Mouse (Mus musculus): ENCODE data around the gene Dll1.
A peak's percentile ranks its signal among the peaks of the same experiment; 100 is the strongest.

Dll1 gene

DNA sequence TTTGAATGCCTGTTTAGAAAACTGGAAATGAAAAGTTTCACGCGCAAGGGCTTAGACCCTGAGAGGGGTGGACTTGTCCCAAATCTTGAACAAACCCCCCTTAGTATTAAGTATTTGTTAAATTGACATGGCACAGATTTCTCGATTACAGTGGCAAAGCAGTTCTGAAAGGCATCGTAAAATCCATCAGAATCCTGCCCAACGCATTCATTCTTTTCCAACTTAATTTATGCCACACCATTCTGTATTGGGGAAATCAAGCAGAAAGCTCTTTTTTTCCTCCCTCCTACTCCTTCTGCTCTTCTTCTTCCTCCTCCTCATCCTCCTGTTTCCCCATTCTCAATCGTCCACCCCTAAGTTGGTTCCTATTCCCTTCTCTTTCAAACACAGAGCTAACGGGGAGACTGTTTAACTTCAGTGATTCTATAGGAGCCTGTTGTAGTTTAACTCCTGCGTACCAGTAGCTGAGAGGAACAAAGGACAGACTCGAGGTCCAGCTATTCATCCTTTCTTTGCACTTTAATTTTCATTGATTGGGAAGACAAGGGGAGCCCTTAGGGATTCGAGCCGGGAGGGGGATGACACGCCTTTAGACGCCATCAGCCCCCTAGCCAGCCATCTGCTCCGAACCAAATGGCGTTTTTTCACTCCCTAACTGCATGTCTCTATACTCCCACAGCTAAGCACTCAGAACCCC, 1.9 kb upstream of the Dll1 start:
- DNase-seq = no peak

DNA sequence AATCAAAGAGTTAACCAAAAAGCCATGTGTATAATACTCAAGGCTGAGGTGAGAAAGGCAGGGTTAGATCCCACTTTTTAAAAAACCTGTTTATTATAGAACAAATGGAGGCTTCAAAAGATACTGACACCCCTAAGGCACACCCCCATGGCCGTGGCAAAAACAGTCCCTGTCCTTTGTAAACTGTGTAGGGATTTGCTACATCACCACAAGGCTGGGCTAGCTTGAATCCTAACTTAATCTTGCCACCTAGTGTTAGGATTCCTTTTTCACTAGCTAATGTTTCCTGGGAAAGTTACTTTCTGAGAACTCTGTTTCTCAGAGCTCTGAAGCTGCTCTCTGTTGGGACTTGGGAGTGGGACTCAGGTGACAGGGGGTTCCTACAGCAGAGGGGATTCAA, 1.2 kb upstream of the Dll1 start:
- DNase-seq = no peak

GRCm38 (mm10) chr17:15375701-15376493, 775 bp downstream of the Dll1 start:
- DNase-seq = peak; percentile 59

GRCm38 (mm10) chr17:15375224-15375623, 1.4 kb downstream of the Dll1 start:
- no peak for DNase-seq

- no peak for DNase-seq
These were observed 2.1 kb downstream of the Dll1 start for GRCm38 (mm10) chr17:15374321-15375141.

GRCm38 (mm10) chr17:15372931-15373652, 3.6 kb downstream of the Dll1 start:
- no peak for DNase-seq

DNA sequence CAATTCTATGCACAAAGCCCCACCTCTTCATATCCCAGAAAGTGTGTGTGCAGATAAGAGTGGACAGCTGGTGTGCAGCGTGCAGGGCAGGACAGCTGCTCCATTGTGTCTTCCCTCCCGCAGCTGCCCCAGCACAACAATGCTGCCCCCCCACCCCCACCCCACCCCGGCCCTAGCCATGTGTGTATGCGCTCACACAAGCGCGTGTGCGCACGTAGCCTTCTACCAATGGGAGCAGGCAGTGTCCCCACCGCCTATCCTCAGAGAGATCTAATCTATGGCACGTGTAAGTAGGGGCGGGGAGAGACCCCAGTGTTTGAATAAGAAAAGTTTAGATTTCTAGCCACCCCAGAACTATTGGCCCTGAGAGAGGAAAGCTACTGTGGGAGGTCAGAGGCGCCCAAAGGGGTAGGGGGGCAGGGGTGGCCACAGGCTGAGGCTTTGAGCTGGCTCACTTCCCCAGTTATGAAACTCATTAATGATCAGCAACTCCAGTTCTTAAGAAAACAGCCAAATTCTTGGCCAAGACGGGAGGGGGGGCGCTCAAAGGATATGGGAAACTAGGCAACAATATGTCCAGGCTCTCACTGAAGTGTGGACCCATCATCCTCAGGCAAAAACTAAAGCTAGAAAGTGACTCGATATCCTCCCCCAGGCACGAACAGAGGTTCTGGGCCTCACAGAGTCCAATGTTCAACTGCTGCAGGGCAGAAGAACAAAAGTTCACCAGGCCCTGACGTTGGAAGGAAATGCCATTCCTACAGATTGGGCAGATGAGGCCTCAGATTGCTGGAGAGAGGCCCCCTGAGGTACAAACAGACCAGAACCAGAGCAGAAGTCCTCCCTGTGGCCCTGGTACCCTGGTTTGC, 4.5 kb downstream of the Dll1 start:
- DNase-seq = no peak

- no peak for DNase-seq
These were observed 6.3 kb downstream of the Dll1 start for GRCm38 (mm10) chr17:15370401-15370800.

DNA sequence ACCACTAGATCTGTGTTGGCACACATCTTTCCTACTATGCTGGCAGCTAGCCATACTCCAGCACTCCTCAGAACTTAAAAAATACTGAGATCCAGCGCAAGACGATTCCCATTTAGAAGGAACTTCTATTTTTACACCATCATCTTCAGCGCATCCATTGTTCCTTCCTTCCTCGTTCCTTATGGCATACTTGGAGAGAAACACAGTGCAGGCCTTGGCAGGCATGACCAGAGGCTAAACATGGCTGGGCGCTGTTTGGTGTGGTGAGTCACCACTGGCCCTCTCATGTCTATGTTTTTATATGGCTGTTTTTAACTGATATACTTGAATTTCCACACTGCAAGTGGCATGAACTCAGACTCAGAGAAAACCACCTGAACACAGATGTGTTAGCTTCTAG, 11.0 kb downstream of the Dll1 start:
- DNase-seq = no peak

DNA sequence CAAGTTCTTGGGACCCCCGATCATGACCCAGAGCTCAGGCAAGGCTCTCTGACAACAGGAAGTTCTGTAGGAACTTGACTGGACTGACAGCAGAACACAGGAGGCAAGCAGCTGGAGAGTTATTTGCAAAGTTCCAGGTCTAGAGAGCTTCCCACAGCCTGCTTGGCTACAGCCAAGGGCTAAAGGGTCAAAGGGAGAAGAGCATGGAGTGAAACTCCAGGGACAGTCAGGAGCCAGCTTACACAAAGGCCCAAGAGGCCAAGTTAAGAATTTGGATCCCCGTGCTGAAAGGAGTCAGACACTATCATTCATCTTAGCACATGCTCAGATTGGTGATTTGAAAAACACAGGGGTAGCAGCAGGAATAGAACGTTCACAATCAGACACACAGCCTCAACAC, 13.0 kb downstream of the Dll1 start:
- DNase-seq = no peak

GRCm38 (mm10) chr17:15357071-15357470, 19.6 kb downstream of the Dll1 start:
- DNase-seq = no peak

DNA sequence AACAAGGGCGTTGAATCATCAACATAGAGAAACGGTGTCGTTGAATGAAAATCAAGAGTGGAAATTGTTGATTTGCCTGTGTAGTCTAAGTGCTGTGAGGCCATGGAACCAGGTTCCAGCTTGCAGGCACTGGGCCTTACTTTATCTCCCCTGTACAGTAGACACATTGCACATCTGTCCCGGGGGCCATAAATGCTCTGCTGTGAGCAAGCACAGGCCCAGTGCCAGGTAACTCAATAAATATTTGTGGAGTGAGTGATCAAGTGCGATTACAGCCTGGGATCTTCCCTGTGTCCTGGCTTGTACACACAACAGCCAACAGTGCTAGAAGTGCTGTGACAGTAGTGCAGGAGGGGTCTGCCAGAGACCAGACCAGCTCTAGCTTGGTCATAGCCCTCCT, 20.1 kb downstream of the Dll1 start:
- DNase-seq = no peak

GRCm38 (mm10) chr17:15355072-15355471, 21.6 kb downstream of the Dll1 start:
- DNase-seq = no peak

DNA sequence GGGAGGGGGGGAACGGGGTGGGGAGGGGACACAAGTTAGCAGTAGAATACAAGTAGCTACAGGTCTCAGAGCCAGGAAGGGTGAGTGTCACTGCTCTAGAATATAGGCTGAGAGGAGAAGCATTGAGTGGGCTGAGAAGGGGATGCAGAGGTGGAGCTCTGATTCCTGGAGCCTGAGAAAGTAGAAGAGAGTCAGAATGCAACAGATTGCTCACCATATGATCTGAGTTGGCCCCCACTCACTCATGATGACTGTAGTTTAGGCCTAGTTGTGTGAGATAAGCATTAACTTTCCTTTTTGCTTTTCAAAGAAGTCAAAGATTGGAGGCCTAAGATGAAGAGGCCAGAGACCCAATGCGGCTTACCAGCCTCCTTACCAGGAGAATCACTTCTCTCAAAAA, 22.7 kb downstream of the Dll1 start:
- DNase-seq = no peak

- no peak for DNase-seq
These were observed 23.6 kb downstream of the Dll1 start for GRCm38 (mm10) chr17:15352869-15353610.

GRCm38 (mm10) chr17:15350152-15350551, 26.5 kb downstream of the Dll1 start:
- no peak for DNase-seq

GRCm38 (mm10) chr17:15343071-15343822, 33.4 kb downstream of the Dll1 start:
- DNase-seq = peak; percentile 11

- DNase-seq = no peak
These were observed 38.8 kb downstream of the Dll1 start for GRCm38 (mm10) chr17:15337906-15338305.

- DNase-seq = no peak
These were observed 46.8 kb downstream of the Dll1 start for GRCm38 (mm10) chr17:15329740-15330318.

DNA sequence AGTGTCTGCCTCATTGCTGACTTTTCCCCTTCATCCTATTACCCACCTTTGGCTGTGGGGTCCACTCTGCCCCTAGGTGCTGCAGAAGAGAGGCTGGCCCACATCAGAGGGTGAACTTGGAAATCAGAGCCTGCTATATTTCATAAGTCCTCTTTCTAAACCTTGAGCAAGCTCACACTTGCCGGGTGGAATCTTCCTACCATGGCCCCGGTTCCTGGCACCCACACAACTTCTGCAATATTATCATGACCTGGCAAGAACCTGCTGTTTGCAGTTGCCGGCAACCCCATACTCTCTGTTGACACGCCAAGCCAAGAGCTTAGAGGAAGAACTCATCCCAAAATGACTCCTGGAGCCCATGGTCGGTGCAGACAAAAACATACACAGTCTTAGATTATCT, 49.6 kb downstream of the Dll1 start:
- DNase-seq = no peak

All from liver (tissue).